ENCODE assay signal across 26 mouse cellular contexts in genomic region chr6:117956161-117956560, GRCm38 (mm10). TPM values are rescaled to one million over a fixed set of nuclear protein-coding genes. Genes with fewer than 3 reads are reported as not detected.
A peak's percentile ranks its signal among the peaks of the same experiment; 100 is the strongest.
DNase-seq lines count a peak whose midpoint lies in the region; ATAC-seq and TF ChIP-seq lines count a peak whose summit lies in the region.
"Had no signal": no experiment of that assay in that cellular context is flagged by ENCODE, and none has a peak within 500 bp of the region (broad histone marks: within the 10 kb centered on the region; RNA-seq: fewer than 3 reads in every experiment).

No protein-coding gene starts in this region.

- no peak for TF ChIP-seq CTCF in intestine, postnatal 0 days (IDR thresholded peaks at IDR 0.05; ENCODE audit: low read depth)
- TF ChIP-seq CTCF in kidney, postnatal 0 days (IDR thresholded peaks at IDR 0.05; ENCODE audit: low read depth), result no peak

- no peak overlapping the region for H3K9ac ChIP-seq in intestine, embryonic 16.5 days (ENCODE audit: low read depth, low read length)
- no peak overlapping the region for H3K9ac ChIP-seq in intestine, postnatal 0 days (ENCODE audit: low read depth, low read length)
- H3K9ac ChIP-seq in kidney, postnatal 0 days (ENCODE audit: low read depth, low read length), result no peak overlapping the region
- H3K9ac ChIP-seq: embryonic facial prominence, embryonic 15.5 days; hindbrain, embryonic 12.5 days had no signal

- H3K27me3 ChIP-seq in intestine, embryonic 16.5 days (replicated peaks; ENCODE audit: control insufficient read depth, insufficient read depth, low read length), result no peaks in the 10 kb centered on the region
- no peaks in the 10 kb centered on the region for H3K27me3 ChIP-seq in intestine, postnatal 0 days (replicated peaks; ENCODE audit: control insufficient read depth, insufficient read depth, low read length)
- H3K27me3 ChIP-seq in kidney, postnatal 0 days (ENCODE audit: insufficient read depth, low read length), result no peaks in the 10 kb centered on the region
- H3K27me3 ChIP-seq: embryonic facial prominence, embryonic 15.5 days; hindbrain, embryonic 12.5 days had no signal

- H3K4me1 ChIP-seq in intestine, embryonic 16.5 days (ENCODE audit: control insufficient read depth, insufficient read depth, low read length), result peaks cover 4% of the 10 kb centered on the region; the same call in 1 of the 2 replicates
- H3K4me1 ChIP-seq in intestine, postnatal 0 days (replicated peaks; ENCODE audit: control insufficient read depth, insufficient read depth, low read length), result no peaks in the 10 kb centered on the region
- H3K4me1 ChIP-seq in kidney, postnatal 0 days (replicated peaks; ENCODE audit: insufficient read depth, low read length), result 0 out of 2 replicates have a peak, but pooled peaks cover 3% of the 10 kb centered on the region
- H3K4me1 ChIP-seq: embryonic facial prominence, embryonic 15.5 days had no signal

- no peak for DNase-seq in kidney, postnatal 0 days (ENCODE audit: low spot score)
- no peak for DNase-seq in kidney, adult 9 months
- DNase-seq in adrenal gland, postnatal 10 days, result peak; percentile 35
- DNase-seq in adrenal gland, postnatal 36 days, result peak; percentile 30 to 57
- DNase-seq in gastrocnemius, postnatal 14 days, result no peak
- DNase-seq: cerebellum, adult 11 months; cerebellum, adult 8-10 months; cerebellum, postnatal 14 days; embryo, embryonic 11 days; heart, postnatal 10 days; heart, postnatal 4 days had no signal

- intact Hi-C loops in gastrocnemius, postnatal 14 days (cut with DNase I; ENCODE audit: low total_unique reads), result no loop called here

- peak; percentile 63; the same call in 1 of the 2 replicates for ATAC-seq in intestine, embryonic 16.5 days
- no peak for ATAC-seq in intestine, postnatal 0 days
- ATAC-seq in kidney, postnatal 0 days (replicated peaks; ENCODE audit: low FRiP score, low read depth), result no peak
- ATAC-seq: forebrain, embryonic 14.5 days; hindbrain, embryonic 16.5 days; inflammation-experienced regulatory T-cells, adult 6 months had no signal

- no peak overlapping the region for H3K4me3 ChIP-seq in intestine, embryonic 16.5 days (ENCODE audit: low read length)
- no peak overlapping the region for H3K4me3 ChIP-seq in intestine, postnatal 0 days (ENCODE audit: low read depth, low read length)
- no peak overlapping the region for H3K4me3 ChIP-seq in kidney, postnatal 0 days (replicated peaks; ENCODE audit: low read depth, low read length)
- H3K4me3 ChIP-seq: embryonic facial prominence, embryonic 15.5 days; erythroblast, embryonic 14.5 days; forebrain, embryonic 10.5 days; heart, embryonic 10.5 days; hindbrain, embryonic 12.5 days had no signal

- H3K9me3 ChIP-seq in intestine, embryonic 16.5 days (ENCODE audit: control insufficient read depth, low read length), result 0 out of 2 replicates have a peak, but pooled peaks cover 2% of the 10 kb centered on the region
- H3K9me3 ChIP-seq in intestine, postnatal 0 days (ENCODE audit: control insufficient read depth), result no peaks in the 10 kb centered on the region
- H3K9me3 ChIP-seq in kidney, postnatal 0 days (replicated peaks; ENCODE audit: low read length), result no peaks in the 10 kb centered on the region
- H3K9me3 ChIP-seq: embryonic facial prominence, embryonic 15.5 days; forebrain, embryonic 10.5 days; heart, embryonic 10.5 days; hindbrain, embryonic 12.5 days had no signal

- no peak overlapping the region for H3K27ac ChIP-seq in intestine, embryonic 16.5 days (ENCODE audit: low read length)
- H3K27ac ChIP-seq in intestine, postnatal 0 days (ENCODE audit: low read depth, low read length), result no peak overlapping the region
- H3K27ac ChIP-seq in kidney, postnatal 0 days, result peak overlapping the region; percentile 19
- H3K27ac ChIP-seq: embryonic facial prominence, embryonic 15.5 days; forebrain, embryonic 10.5 days; heart, embryonic 10.5 days; hindbrain, embryonic 12.5 days had no signal

- H3K36me3 ChIP-seq in intestine, embryonic 16.5 days (ENCODE audit: control insufficient read depth, insufficient read depth, low read length), result no peaks in the 10 kb centered on the region; the same call in 1 of the 2 replicates
- no peaks in the 10 kb centered on the region for H3K36me3 ChIP-seq in intestine, postnatal 0 days (ENCODE audit: control insufficient read depth, insufficient read depth)
- H3K36me3 ChIP-seq in kidney, postnatal 0 days (ENCODE audit: insufficient read depth, low read length), result no peaks in the 10 kb centered on the region
- H3K36me3 ChIP-seq: embryonic facial prominence, embryonic 15.5 days; forebrain, embryonic 10.5 days; heart, embryonic 10.5 days; hindbrain, embryonic 12.5 days had no signal

- 62% methylated on average over 6 of the region's 6 CpGs for WGBS in intestine, embryonic 16.5 days
- WGBS in intestine, postnatal 0 days, result 51% methylated on average over 6 of the region's 6 CpGs
- WGBS in kidney, postnatal 0 days, result 44% methylated on average over 6 of the region's 6 CpGs

- no peak overlapping the region for H3K4me2 ChIP-seq in intestine, embryonic 16.5 days (ENCODE audit: low read depth, low read length)
- H3K4me2 ChIP-seq in intestine, postnatal 0 days (replicated peaks; ENCODE audit: low read depth), result no peak overlapping the region
- H3K4me2 ChIP-seq in kidney, postnatal 0 days (ENCODE audit: low read length), result no peak overlapping the region
- H3K4me2 ChIP-seq: embryonic facial prominence, embryonic 15.5 days; hindbrain, embryonic 12.5 days had no signal

RNA-seq across cellular contexts. Expression of gene Fxyd4, which starts 18.7 kb away (rescaled TPM):
- 1.2 and 2.0 TPM in 2 replicates for polyA plus RNA-seq in intestine, embryonic 16.5 days (2015; fragmentation: Nextera tagmentation; extraction: Ambion mirVana)
- 0.27 and 0.55 TPM in 2 replicates for polyA plus RNA-seq in intestine, postnatal 0 days (2015; fragmentation: Nextera tagmentation; extraction: Ambion mirVana)
- 193 and 222 TPM in 2 replicates for polyA plus RNA-seq in kidney, postnatal 0 days (2015; fragmentation: Nextera tagmentation; extraction: Ambion mirVana)
- total RNA-seq in adrenal gland, postnatal 10 days (2021), result not detected
- total RNA-seq in adrenal gland, postnatal 36 days (2021), result not detected
- not detected for total RNA-seq in gastrocnemius, postnatal 14 days (2021)
- total RNA-seq: common myeloid progenitor, adult 5-6 weeks; gastrocnemius, adult 8-10 months; gastrocnemius, postnatal 4 days; heart, adult 18-20 months; heart, postnatal 10 days; heart, postnatal 4 days had no signal
- polyA plus RNA-seq: brain, embryonic 14.5 days; erythroblast, embryonic 14.5 days had no signal

RNA-seq across cellular contexts. Expression of gene Rasgef1a, which starts 55.1 kb away (rescaled TPM):
- polyA plus RNA-seq in intestine, embryonic 16.5 days (2015; fragmentation: Nextera tagmentation; extraction: Ambion mirVana), result 0.21 and 0.37 TPM in 2 replicates
- polyA plus RNA-seq in intestine, postnatal 0 days (2015; fragmentation: Nextera tagmentation; extraction: Ambion mirVana), result 0.07 and 0.25 TPM in 2 replicates
- polyA plus RNA-seq in kidney, postnatal 0 days (2015; fragmentation: Nextera tagmentation; extraction: Ambion mirVana), result 1.4 TPM in 2 replicates
- total RNA-seq in adrenal gland, postnatal 10 days (2021), result under 1 TPM; 0.21 to 0.36 TPM
- under 1 TPM; 0.13 to 0.33 TPM for total RNA-seq in adrenal gland, postnatal 36 days (2021)
- total RNA-seq in gastrocnemius, postnatal 14 days (2021), result under 1 TPM; 0.27 to 0.29 TPM
- total RNA-seq: common myeloid progenitor, adult 5-6 weeks had no signal
- polyA plus RNA-seq: erythroblast, embryonic 14.5 days had no signal

RNA-seq across cellular contexts. Expression of gene Hnrnpf, which starts 56.0 kb away (rescaled TPM):
- 751 and 822 TPM in 2 replicates for polyA plus RNA-seq in intestine, embryonic 16.5 days (2015; fragmentation: Nextera tagmentation; extraction: Ambion mirVana)
- polyA plus RNA-seq in intestine, postnatal 0 days (2015; fragmentation: Nextera tagmentation; extraction: Ambion mirVana), result 340 and 353 TPM in 2 replicates
- 555 and 598 TPM in 2 replicates for polyA plus RNA-seq in kidney, postnatal 0 days (2015; fragmentation: Nextera tagmentation; extraction: Ambion mirVana)
- 100 to 1,000 TPM; 424 to 432 TPM for total RNA-seq in adrenal gland, postnatal 10 days (2021)
- 100 to 1,000 TPM; 380 to 388 TPM for total RNA-seq in adrenal gland, postnatal 36 days (2021)
- total RNA-seq in gastrocnemius, postnatal 14 days (2021), result 100 to 1,000 TPM; 134 to 153 TPM

Comparison
In these comparisons a context has a peak if more than half of its experiments do, and no peak if none do; other contexts are left out.
1. DNase-seq: peak in adrenal gland, postnatal 10 days (single experiment) and adrenal gland, postnatal 36 days (2 of 2); none in kidney, postnatal 0 days (single experiment), kidney, adult 9 months (single experiment) and gastrocnemius, postnatal 14 days (single experiment).